Mouse (Mus musculus) heart, postnatal 0 days (tissue): ENCODE results near the gene Dpagt1. TPM values are rescaled to one million over a fixed set of nuclear protein-coding genes. Genes with fewer than 3 reads are reported as not detected.

Experiments used
- ATAC-seq: fragments of 200-750 bp; cut with Nextera tagmentation; 2 replicates; pipeline ENCODE4 v1.8.0; 2017; ENCODE audit warnings: low read depth, moderate number of reproducible peaks, moderate library complexity; ENCODE audit not compliant: insufficient read depth
- DNase-seq: peaks from one replicate; pipeline ENCODE4 v3.0.0-alpha.2; 2016; ENCODE audit warnings: low spot score
- H3K27ac ChIP-seq: fragments of 300-500 bp; sonication (generic); 2 replicates; pipeline ENCODE4 v1.5.1; 2014; ENCODE audit warnings: low read depth, mild to moderate bottlenecking
- H3K27me3 ChIP-seq: fragments of 300-500 bp; sonication (generic); 2 replicates; pipeline ENCODE4 v1.6.1; 2014; ENCODE audit warnings: low read length, mixed read lengths; ENCODE audit not compliant: control insufficient read depth, insufficient read depth
- H3K36me3 ChIP-seq: fragments of 300-500 bp; sonication (generic); replicated peaks from 2 replicates; pipeline ENCODE4 v1.6.1; 2014; ENCODE audit warnings: low read length, mixed read lengths; ENCODE audit not compliant: control insufficient read depth, insufficient read depth
- H3K4me1 ChIP-seq: fragments of 300-500 bp; sonication (generic); 2 replicates; pipeline ENCODE4 v1.6.1; 2014; ENCODE audit warnings: antibody characterized with exemption; ENCODE audit not compliant: control insufficient read depth, insufficient read depth
- H3K4me2 ChIP-seq: fragments of 300-500 bp; sonication (generic); 2 replicates; pipeline ENCODE4 v1.6.1; 2014; ENCODE audit warnings: low read depth, mild to moderate bottlenecking, low read length, moderate library complexity
- H3K4me3 ChIP-seq: fragments of 300-500 bp; sonication (generic); 2 replicates; pipeline ENCODE4 v1.5.1; 2014; ENCODE audit warnings: low read depth, low read length
- H3K9ac ChIP-seq: fragments of 300-500 bp; sonication (generic); replicated peaks from 2 replicates; pipeline ENCODE4 v1.6.1; 2014; ENCODE audit warnings: low read depth, low read length, mixed read lengths
- H3K9me3 ChIP-seq: fragments of 300-500 bp; sonication (generic); replicated peaks from 2 replicates; pipeline ENCODE4 v1.6.1; 2016; ENCODE audit warnings: low read length; ENCODE audit not compliant: control insufficient read depth
- CTCF ChIP-seq: IDR thresholded peaks from 2 replicates; pipeline ENCODE4 v1.5.1; 2016; ENCODE audit warnings: antibody characterized with exemption, control low read depth, low read depth
- EP300 ChIP-seq: IDR thresholded peaks from 2 replicates; pipeline ENCODE4 v1.6.1; 2016; ENCODE audit warnings: antibody characterized with exemption, low read depth
- WGBS: fragments of 180-500 bp; shearing (Covaris S2); extraction: QIAGEN DNeasy Blood & Tissue Kit; methylation state at CpG from one replicate; pipeline ENCODE4 v1.1.7; 2014; 5-methylcytosine and 5-hydroxymethylcytosine counted together
- polyA plus RNA-seq: library from polyadenylated mRNA; unstranded; fragments of >200 nt; fragmentation: Nextera tagmentation; extraction: Ambion mirVana; gene quantifications from 2 replicates; pipeline ENCODE4 v1.2.1, GENCODE M21; 2015
- total RNA-seq: library from RNA; depleted of rRNA; stranded (reverse); fragments of >200 nt; gene quantifications from 2 replicates; pipeline ENCODE4 v1.2.3, GENCODE M21; 2014; ENCODE audit warnings: low replicate concordance

Dpagt1 gene
- total and polyA plus RNA-seq, 2 experiments from 2014 or later, result 24.5 to 33.3 TPM

- Histone ChIP-seq H3K4me2 (no peak overlapping the region), H3K9me3 (no peaks in the 10 kb centered on the region), H3K27me3 (no peaks in the 10 kb centered on the region), H3K4me3 (no peak overlapping the region), H3K36me3 (peaks cover 57% of the 10 kb centered on the region), H3K9ac (no peak overlapping the region), H3K27ac (no peak overlapping the region), H3K4me1 (0 out of 2 replicates have a peak, but pooled peaks cover 2% of the 10 kb centered on the region)
- TF ChIP-seq EP300 (no peak), CTCF (no peak)
- WGBS, result 87% methylated on average over 4 of the region's 4 CpGs
- no peak for ATAC-seq
- DNase-seq, result no peak
These were observed 21.8 kb downstream of the Dpagt1 start for GRCm38 (mm10) chr9:44347621-44348020.

- H3K9me3 ChIP-seq, result no peaks in the 10 kb centered on the region
- H3K4me1 ChIP-seq, result no peaks in the 10 kb centered on the region
- peaks cover 66% of the 10 kb centered on the region for H3K36me3 ChIP-seq
- H3K27me3 ChIP-seq, result no peaks in the 10 kb centered on the region
- DNase-seq (no peak), ATAC-seq (no peak)
- TF ChIP-seq CTCF (0 out of 2 replicates have a peak, but pooled peaks have one; percentile 11), EP300 (no peak)
- no peak overlapping the region for H3K4me2 ChIP-seq
- no peak overlapping the region for H3K9ac ChIP-seq
- no peak overlapping the region for H3K27ac ChIP-seq
- no peak overlapping the region for H3K4me3 ChIP-seq
- 97% methylated on average over 4 of the region's 4 CpGs for WGBS
These were observed 22.7 kb downstream of the Dpagt1 start for GRCm38 (mm10) chr9:44348546-44348945.

- Histone ChIP-seq H3K27me3 (no peaks in the 10 kb centered on the region), H3K4me1 (no peaks in the 10 kb centered on the region), H3K4me3 (no peak overlapping the region), H3K36me3 (peaks cover 94% of the 10 kb centered on the region), H3K9ac (no peak overlapping the region), H3K9me3 (no peaks in the 10 kb centered on the region), H3K4me2 (no peak overlapping the region), H3K27ac (no peak overlapping the region)
- DNase-seq (no peak), ATAC-seq (no peak)
- 95% methylated on average over 4 of the region's 4 CpGs for WGBS
- TF ChIP-seq CTCF, result no peak
- TF ChIP-seq EP300, result no peak
These were observed 25.6 kb downstream of the Dpagt1 start for GRCm38 (mm10) chr9:44351396-44351795.

GRCm38 (mm10) chr9:44352337-44352736 lies 26.5 kb downstream of the Dpagt1 start:
- H3K4me3 ChIP-seq, result no peak overlapping the region
- H3K27me3 ChIP-seq, result no peaks in the 10 kb centered on the region
- H3K4me2 ChIP-seq, result no peak overlapping the region
- H3K9ac ChIP-seq, result no peak overlapping the region
- ATAC-seq (no peak), DNase-seq (no peak)
- peaks cover 93% of the 10 kb centered on the region for H3K36me3 ChIP-seq
- no peaks in the 10 kb centered on the region for H3K9me3 ChIP-seq
- WGBS, result 89% methylated on average over 10 of the region's 10 CpGs
- no peak overlapping the region for H3K27ac ChIP-seq
- TF ChIP-seq EP300, result no peak
- TF ChIP-seq CTCF, result no peak
- H3K4me1 ChIP-seq, result no peaks in the 10 kb centered on the region

- H3K27me3 ChIP-seq, result no peaks in the 10 kb centered on the region
- H3K4me1 ChIP-seq, result no peaks in the 10 kb centered on the region
- ATAC-seq (no peak), DNase-seq (no peak)
- 92% methylated on average over 6 of the region's 6 CpGs for WGBS
- no peak overlapping the region for H3K4me2 ChIP-seq
- no peak overlapping the region for H3K9ac ChIP-seq
- peaks cover 91% of the 10 kb centered on the region for H3K36me3 ChIP-seq
- H3K27ac ChIP-seq, result no peak overlapping the region
- no peak for TF ChIP-seq CTCF
- TF ChIP-seq EP300, result no peak
- no peaks in the 10 kb centered on the region for H3K9me3 ChIP-seq
- H3K4me3 ChIP-seq, result no peak overlapping the region
These were observed 27.3 kb downstream of the Dpagt1 start for GRCm38 (mm10) chr9:44353142-44353541.

- H3K4me2 ChIP-seq, result no peak overlapping the region
- H3K27me3 ChIP-seq, result no peaks in the 10 kb centered on the region
- no peak overlapping the region for H3K9ac ChIP-seq
- no peak overlapping the region for H3K27ac ChIP-seq
- DNase-seq (peak; percentile 55), ATAC-seq (no peak)
- H3K4me3 ChIP-seq, result no peak overlapping the region
- WGBS, result 78% methylated on average over 4 of the region's 4 CpGs
- TF ChIP-seq EP300 (no peak), CTCF (peak; percentile 56)
- no peaks in the 10 kb centered on the region for H3K4me1 ChIP-seq
- H3K9me3 ChIP-seq, result no peaks in the 10 kb centered on the region
- peaks cover 69% of the 10 kb centered on the region for H3K36me3 ChIP-seq
These were observed 31.4 kb downstream of the Dpagt1 start for GRCm38 (mm10) chr9:44357207-44357606.
